Mouse (Mus musculus): ENCODE data around the gene Sdhaf2.

Gene Sdhaf2

GRCm38 (mm10) chr19:10500581-10500980, 25.4 kb downstream of the Sdhaf2 start:
- DNase-seq (ENCODE audit: extremely low read depth, insufficient read length, low spot score) = no peak

DNA sequence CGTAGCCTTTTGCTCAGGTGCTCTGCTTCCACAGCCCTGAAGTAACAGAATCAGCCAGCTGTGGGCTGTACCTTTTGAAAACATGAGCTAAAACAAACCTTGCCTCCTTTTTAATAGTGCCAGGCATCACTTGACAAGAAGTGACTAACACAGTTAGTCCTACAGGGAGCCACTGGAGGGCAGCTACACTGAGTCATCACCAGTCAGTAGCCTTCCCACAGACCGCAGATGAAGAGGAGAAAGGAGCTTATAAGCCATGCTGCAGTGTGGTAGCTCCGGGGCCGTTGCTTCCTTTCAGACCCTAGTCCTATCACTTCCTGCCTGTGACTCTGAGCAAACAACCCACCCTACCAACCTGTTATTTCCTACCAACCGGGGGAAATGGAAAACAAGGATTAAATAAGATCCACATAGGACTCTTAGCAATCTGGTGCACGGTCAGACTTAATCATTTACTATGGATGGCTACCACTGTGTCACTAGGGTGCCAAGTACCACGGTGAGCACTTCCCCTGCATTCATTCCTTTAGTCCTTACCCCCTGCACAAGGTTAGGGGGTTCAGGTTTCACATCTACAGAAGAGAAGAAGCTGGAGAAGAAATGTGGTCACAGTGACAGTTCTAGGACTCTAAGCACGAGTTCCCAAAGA, 28.3 kb downstream of the Sdhaf2 start:
- peak; percentile 69 for DNase-seq (ENCODE audit: extremely low read depth, insufficient read length, low spot score)

GRCm38 (mm10) chr19:10496976-10497375, 29.0 kb downstream of the Sdhaf2 start:
- DNase-seq (ENCODE audit: extremely low read depth, insufficient read length, low spot score) = no peak

DNA sequence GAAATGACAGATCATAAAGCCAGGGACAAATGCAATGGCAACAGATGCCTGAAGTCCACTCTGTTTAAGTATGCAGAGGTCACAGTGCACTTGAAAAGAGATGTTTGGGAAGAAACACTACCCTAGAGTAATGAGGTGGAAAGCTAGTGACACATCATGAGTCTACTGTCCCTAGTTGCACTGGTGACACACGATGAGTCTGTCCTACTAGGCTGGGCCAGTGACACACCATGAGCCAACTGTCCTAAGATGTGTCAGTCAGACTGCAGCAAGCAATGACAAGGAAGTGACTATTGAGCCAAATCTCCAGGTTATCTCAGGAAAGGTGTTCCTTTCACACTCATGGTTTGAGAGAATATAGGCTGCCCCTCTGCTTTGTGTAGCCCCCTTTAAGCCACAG, 30.3 kb downstream of the Sdhaf2 start:
- DNase-seq (ENCODE audit: extremely low read depth, insufficient read length, low spot score) = peak; percentile 27

DNA sequence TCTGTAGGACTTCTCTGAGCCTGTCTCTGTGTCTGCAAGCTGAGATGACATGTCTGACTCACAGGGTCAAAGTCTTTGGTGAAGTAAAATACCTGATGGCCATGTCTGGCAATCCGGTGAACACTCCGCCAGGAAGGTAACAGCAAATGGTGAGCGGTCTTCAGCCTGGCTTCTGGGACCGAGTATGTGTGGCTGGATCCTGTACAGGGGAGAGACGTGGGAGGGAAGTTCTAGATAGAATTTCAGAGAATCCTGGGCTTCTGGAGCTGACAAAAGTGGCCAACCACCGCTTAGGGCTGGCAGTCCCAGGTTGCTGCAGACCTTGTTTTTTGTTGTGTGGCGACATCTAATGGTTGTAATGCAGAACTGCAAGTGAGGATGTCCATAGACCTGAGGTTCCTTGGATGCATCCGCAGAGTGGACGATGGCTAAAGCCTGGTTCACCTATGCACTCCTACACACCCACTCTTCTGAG, 39.6 kb downstream of the Sdhaf2 start:
- peak; percentile 21 for DNase-seq (ENCODE audit: extremely low read depth, insufficient read length, low spot score)

GRCm38 (mm10) chr19:10482703-10483102, 43.2 kb downstream of the Sdhaf2 start, which contains the start of gene Ppp1r32:
Gene Ppp1r32 (minus strand): TSS chr19:10482928.
- no peak for DNase-seq (ENCODE audit: extremely low read depth, insufficient read length, low spot score)

GRCm38 (mm10) chr19:10479541-10479940, 46.4 kb downstream of the Sdhaf2 start:
- no peak for DNase-seq (ENCODE audit: extremely low read depth, insufficient read length, low spot score)

GRCm38 (mm10) chr19:10473779-10474178, 52.2 kb downstream of the Sdhaf2 start:
- no peak for DNase-seq (ENCODE audit: extremely low read depth, insufficient read length, low spot score)

DNA sequence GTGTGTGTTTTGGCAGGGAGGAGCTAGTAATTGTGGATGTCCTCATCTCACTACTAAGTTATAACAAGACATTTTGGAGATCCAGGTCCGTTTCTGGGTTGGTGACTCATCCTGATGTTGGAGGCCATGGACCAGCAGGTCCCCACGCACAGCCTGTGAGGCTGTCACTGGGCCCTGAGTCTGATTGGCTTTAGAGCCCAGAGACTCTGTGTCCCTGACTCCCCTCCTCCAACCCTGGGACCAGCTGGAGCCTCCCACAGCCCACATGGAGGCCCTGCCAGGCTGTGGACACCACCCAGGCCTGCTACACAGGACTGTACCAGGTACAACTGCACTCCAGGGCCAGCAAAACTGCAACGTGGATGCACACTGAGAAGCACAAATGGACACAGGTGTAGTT, 53.0 kb downstream of the Sdhaf2 start:
- no peak for DNase-seq (ENCODE audit: extremely low read depth, insufficient read length, low spot score)

- no peak for DNase-seq (ENCODE audit: extremely low read depth, insufficient read length, low spot score)
Measured at GRCm38 (mm10) chr19:10469171-10469658, 56.7 kb downstream of the Sdhaf2 start.

GRCm38 (mm10) chr19:10464427-10464826, 61.5 kb downstream of the Sdhaf2 start:
- no peak for DNase-seq (ENCODE audit: extremely low read depth, insufficient read length, low spot score)

- DNase-seq (ENCODE audit: extremely low read depth, insufficient read length, low spot score) = no peak
Measured at GRCm38 (mm10) chr19:10461584-10461983, 64.4 kb downstream of the Sdhaf2 start.

- no peak for DNase-seq (ENCODE audit: extremely low read depth, insufficient read length, low spot score)
Measured at GRCm38 (mm10) chr19:10459907-10460306, 66.0 kb downstream of the Sdhaf2 start.

DNA sequence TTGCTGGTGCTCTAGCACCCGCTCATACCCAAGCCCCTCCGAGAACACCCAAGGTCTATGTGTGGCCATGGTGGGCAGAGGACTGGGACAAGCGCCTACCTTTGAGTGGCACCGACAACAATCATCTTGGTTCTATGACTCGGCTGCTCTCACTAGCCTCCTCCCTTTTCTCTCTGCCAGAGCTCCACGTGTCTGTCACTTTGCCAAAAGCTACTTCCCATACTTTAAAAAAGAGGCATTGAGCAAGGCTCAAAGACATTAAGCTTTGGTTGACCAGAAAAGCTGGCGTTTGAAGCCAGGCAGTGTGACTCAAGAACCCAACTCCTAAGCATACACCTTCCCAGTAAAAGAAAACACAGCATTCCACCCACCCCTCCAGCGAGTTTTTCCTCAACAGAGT, 67.8 kb downstream of the Sdhaf2 start:
- DNase-seq (ENCODE audit: extremely low read depth, insufficient read length, low spot score) = peak; percentile 18

GRCm38 (mm10) chr19:10457484-10457800, 68.5 kb downstream of the Sdhaf2 start:
- DNase-seq (ENCODE audit: extremely low read depth, insufficient read length, low spot score) = no peak

DNA sequence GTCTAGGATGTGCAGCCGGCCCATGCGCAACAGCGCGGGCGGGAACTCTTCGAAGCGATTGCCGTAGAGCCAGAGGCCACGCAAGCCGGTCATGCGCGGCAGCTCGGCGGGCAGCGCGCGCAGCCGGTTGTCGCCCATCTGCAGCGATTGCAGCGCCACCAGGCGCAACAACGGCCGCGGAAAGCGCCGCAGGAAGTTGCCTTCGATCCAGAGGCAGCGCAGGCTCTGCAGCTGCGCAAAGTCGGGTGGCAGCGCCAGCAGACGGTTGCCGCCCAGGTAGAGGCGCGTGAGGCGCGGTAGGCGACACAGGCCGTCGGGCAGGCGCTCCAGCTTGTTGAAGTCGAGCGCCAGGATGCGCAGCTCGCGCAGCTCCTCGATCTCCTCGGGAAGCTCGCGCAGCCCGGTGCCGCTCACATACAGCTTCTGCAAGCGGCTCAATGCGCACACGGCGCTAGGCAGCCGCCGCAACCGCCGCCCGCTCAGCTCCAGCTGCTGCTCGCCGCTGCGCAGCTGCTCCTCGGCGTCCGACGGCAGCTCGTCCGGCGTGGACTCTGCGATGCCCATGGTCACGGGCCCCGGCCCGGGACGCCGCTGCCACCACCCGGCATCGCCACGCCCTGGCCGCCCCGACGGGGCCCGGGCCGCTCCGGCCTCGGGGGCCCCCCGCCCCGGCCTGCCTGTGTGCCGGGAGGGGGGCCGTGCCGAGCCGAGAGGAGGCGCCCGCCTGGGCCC, 69.0 kb downstream of the Sdhaf2 start, which contains the start of gene Lrrc10b:
Lrrc10b (minus strand) TSS at position 722 of the 732 bp plus-strand sequence.
- DNase-seq (ENCODE audit: extremely low read depth, insufficient read length, low spot score) = no peak

GRCm38 (mm10) chr19:10455437-10455806, 70.5 kb downstream of the Sdhaf2 start:
- DNase-seq (ENCODE audit: extremely low read depth, insufficient read length, low spot score) = no peak

DNA sequence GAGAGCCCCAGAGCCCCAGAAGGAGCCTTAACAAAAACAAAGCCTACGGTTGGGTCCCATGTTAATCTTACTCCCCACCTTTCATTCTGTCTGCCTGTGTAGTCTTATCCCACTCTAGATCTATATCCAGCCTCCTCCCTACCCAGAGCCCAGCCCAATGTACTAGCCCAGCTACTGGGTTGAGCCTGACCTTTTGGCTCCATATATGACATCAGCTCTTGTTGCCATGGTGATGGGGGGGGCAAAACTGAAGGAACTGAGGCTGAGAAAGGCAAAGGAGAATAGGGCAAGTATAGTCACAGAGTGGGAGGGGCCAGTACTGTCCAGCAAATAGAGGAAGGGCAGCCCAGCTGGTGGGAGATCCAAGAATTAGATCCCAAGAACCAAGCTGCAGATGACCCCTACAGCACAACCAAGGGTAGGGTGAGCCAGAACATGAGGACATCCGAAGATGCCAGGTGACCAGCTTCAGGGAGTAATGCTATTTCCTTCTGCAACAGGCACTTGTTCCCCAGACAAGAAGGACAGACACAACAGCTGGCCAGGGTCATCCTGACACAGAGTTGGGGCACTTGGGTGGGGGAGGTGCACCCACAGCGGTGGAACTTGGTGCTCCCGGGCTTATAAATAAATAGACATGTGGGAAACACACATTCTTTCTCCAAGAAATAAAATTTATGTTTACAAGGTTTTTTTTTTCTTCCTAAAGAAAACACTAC, 71.1 kb downstream of the Sdhaf2 start:
- no peak for DNase-seq (ENCODE audit: extremely low read depth, insufficient read length, low spot score)

All from 3134 (cell line).